Mouse (Mus musculus) central nervous system, embryonic 18 days (tissue): ENCODE results near the gene Castor1. TPM values are rescaled to one million over a fixed set of nuclear protein-coding genes. Genes with fewer than 3 reads are reported as not detected.

Source experiments
- polyA plus RNA-seq: library from polyadenylated mRNA; depleted of rRNA; stranded (reverse); fragments of >200 nt; gene quantifications from 2 replicates; pipeline ENCODE4 v1.2.3, GENCODE M21; 2012; rRNA removed

Gene Castor1
- polyA plus RNA-seq: 3.0 and 3.3 TPM in 2 replicates

GRCm38 (mm10) chr11:4217914-4218629, at the start of gene Castor1:
Castor1 (plus strand) TSS chr11:4218225.

GRCm38 (mm10) chr11:4186486-4187317, 31.3 kb upstream of the Castor1 start, which contains the start of gene Tbc1d10a:
Tbc1d10a (plus strand) TSS chr11:4186789.

GRCm38 (mm10) chr11:4235665-4236545, 17.9 kb downstream of the Castor1 start, which contains the start of gene Osm:
Osm (plus strand) TSS chr11:4236420.

GRCm38 (mm10) chr11:4256846-4257607, 39.0 kb downstream of the Castor1 start, which contains the start of gene Lif:
Lif (plus strand) TSS chr11:4257557.

Other genes with a start within 250 kb of the Castor1 start
- gene 4930556J24Rik, start 241.4 kb upstream of the Castor1 start, polyA plus RNA-seq: not detected in 2 replicates
- 8.3 and 10.2 TPM in 2 replicates for gene Gal3st1, start 234.6 kb upstream of the Castor1 start, polyA plus RNA-seq
- 0.03 TPM in 1 of 2 replicates, not detected in the other for gene Sec14l4, start 186.8 kb upstream of the Castor1 start, polyA plus RNA-seq
- 1.5 and 2.0 TPM in 2 replicates for gene Sec14l3, start 153.4 kb upstream of the Castor1 start, polyA plus RNA-seq
- 9.8 and 10.4 TPM in 2 replicates for gene Mtfp1, start 122.8 kb upstream of the Castor1 start, polyA plus RNA-seq
- 6.6 and 8.3 TPM in 2 replicates for gene Sec14l2, start 94.8 kb upstream of the Castor1 start, polyA plus RNA-seq
- 65.9 and 70.1 TPM in 2 replicates for gene Rnf215, start 83.0 kb upstream of the Castor1 start, polyA plus RNA-seq
- gene Ccdc157, start 57.9 kb upstream of the Castor1 start, polyA plus RNA-seq: 15.6 and 16.7 TPM in 2 replicates
- 52.0 and 56.7 TPM in 2 replicates for gene Sf3a1, start 57.9 kb upstream of the Castor1 start, polyA plus RNA-seq
- gene Tbc1d10a, start 31.4 kb upstream of the Castor1 start, polyA plus RNA-seq: 52.2 and 55.8 TPM in 2 replicates
- gene Osm, start 18.2 kb downstream of the Castor1 start, polyA plus RNA-seq: 0.05 and 0.07 TPM in 2 replicates
- gene Lif, start 39.3 kb downstream of the Castor1 start, polyA plus RNA-seq: 0.12 and 0.27 TPM in 2 replicates
- 0.08 and 0.09 TPM in 2 replicates for gene Hormad2, start 222.9 kb downstream of the Castor1 start, polyA plus RNA-seq